In the genomic region with DNA sequence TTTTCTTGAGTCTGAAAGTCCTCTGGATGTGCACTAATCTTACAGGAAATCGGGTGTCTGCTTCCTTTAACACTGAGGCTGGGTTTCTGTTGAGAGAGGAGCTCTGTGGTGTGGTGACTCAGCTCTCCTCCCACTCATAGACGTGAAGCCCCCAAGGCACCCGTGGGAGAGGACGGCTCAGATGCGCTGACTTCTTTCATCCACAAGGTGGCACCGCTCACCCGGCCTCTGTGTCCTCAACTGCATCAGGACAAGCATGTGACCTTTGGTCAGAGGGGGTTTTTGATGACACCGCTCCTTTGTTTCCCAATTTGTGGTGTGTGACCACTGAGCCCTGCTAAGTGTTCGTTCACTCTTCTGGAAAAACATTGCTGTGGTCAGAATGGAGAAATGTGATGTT, we compare ENCODE assay signal across 9 mouse cellular contexts. TPM values are rescaled to one million over a fixed set of nuclear protein-coding genes. Genes with fewer than 3 reads are reported as not detected.
DNase-seq lines count a peak whose midpoint lies in the region; ATAC-seq and TF ChIP-seq lines count a peak whose summit lies in the region.
"Had no signal": no experiment of that assay in that cellular context is flagged by ENCODE, and none has a peak within 500 bp of the region (broad histone marks: within the 10 kb centered on the region; RNA-seq: fewer than 3 reads in every experiment).

No protein-coding gene starts in this region.

- 72% methylated on average over 9 of the region's 9 CpGs for WGBS in forebrain, embryonic 11.5 days
- 79% methylated on average over 9 of the region's 9 CpGs for whole genome bisulfite sequencing in forebrain, embryonic 13.5 days
- 45% methylated on average over 9 of the region's 9 CpGs for WGBS in liver, postnatal 0 days (ENCODE audit: insufficient replicate concordance)
- WGBS in liver, embryonic 12.5 days (ENCODE audit: insufficient replicate concordance): 39% methylated on average over 9 of the region's 9 CpGs
- 6% methylated on average over 9 of the region's 9 CpGs for WGBS in bone marrow, adult 2 months
- WGBS in hindbrain, embryonic 16.5 days: 70% methylated on average over 9 of the region's 9 CpGs

- no peak overlapping the region for H3K9ac ChIP-seq in forebrain, embryonic 11.5 days (ENCODE audit: low read length)
- H3K9ac ChIP-seq in forebrain, embryonic 13.5 days: no peak overlapping the region
- H3K9ac ChIP-seq in liver, postnatal 0 days (replicated peaks): no peak overlapping the region
- no peak overlapping the region for H3K9ac ChIP-seq in liver, embryonic 12.5 days
- H3K9ac ChIP-seq in hindbrain, embryonic 16.5 days (ENCODE audit: low read depth, low read length): no peak overlapping the region
- H3K9ac ChIP-seq: liver, embryonic 13.5 days had no signal

- no peaks in the 10 kb centered on the region for H3K36me3 ChIP-seq in forebrain, embryonic 11.5 days (ENCODE audit: control insufficient read depth, insufficient read depth, low read length)
- H3K36me3 ChIP-seq in forebrain, embryonic 13.5 days (ENCODE audit: poor library complexity, severe bottlenecking): no peaks in the 10 kb centered on the region; the same call in 1 of the 2 replicates
- no peaks in the 10 kb centered on the region for H3K36me3 ChIP-seq in liver, postnatal 0 days (replicated peaks; ENCODE audit: insufficient read depth, low read length)
- H3K36me3 ChIP-seq in liver, embryonic 12.5 days: peaks cover 31% of the 10 kb centered on the region
- peaks cover 4% of the 10 kb centered on the region; the same call in 1 of the 2 replicates for H3K36me3 ChIP-seq in hindbrain, embryonic 16.5 days (ENCODE audit: control insufficient read depth, insufficient read depth, low read length)

- TF ChIP-seq EP300 in liver, postnatal 0 days (IDR thresholded peaks at IDR 0.05; ENCODE audit: low read depth): no peak

- H3K27ac ChIP-seq in forebrain, embryonic 11.5 days (ENCODE audit: low read depth, low read length): no peak overlapping the region
- no peak overlapping the region for H3K27ac ChIP-seq in forebrain, embryonic 13.5 days
- no peak overlapping the region for H3K27ac ChIP-seq in liver, postnatal 0 days (ENCODE audit: low read depth)
- H3K27ac ChIP-seq in liver, embryonic 12.5 days: no peak overlapping the region
- H3K27ac ChIP-seq in bone marrow, adult 2 months (ENCODE audit: control insufficient read depth, insufficient read depth, low read depth, low read length, poor library complexity): no peak overlapping the region
- H3K27ac ChIP-seq in hindbrain, embryonic 16.5 days (ENCODE audit: low read depth, low read length): no peak overlapping the region
- H3K27ac ChIP-seq: liver, embryonic 13.5 days had no signal

- DNase-seq in forebrain, embryonic 11.5 days (ENCODE audit: low spot score): peak; percentile 39
- DNase-seq in liver, postnatal 0 days: peak; percentile 33
- DNase-seq in gastrocnemius, postnatal 4 days (ENCODE audit: low spot score in 2 of 2): no peak
- DNase-seq: liver, embryonic 13.5 days had no signal

- no peak for ATAC-seq in forebrain, embryonic 11.5 days (replicated peaks; ENCODE audit: low FRiP score)
- no peak for ATAC-seq in forebrain, embryonic 13.5 days
- ATAC-seq in liver, postnatal 0 days: peak; percentile 16; the same call in 1 of the 2 replicates
- no peak for ATAC-seq in liver, embryonic 12.5 days
- peak; percentile 47 for ATAC-seq in monocyte, adult 5-6 weeks (replicated peaks; ENCODE audit: insufficient number of reproducible peaks, low FRiP score, low TSS enrichment, poor library complexity, severe bottlenecking)
- ATAC-seq in hindbrain, embryonic 16.5 days: no peak

- H3K4me1 ChIP-seq in forebrain, embryonic 11.5 days (replicated peaks; ENCODE audit: control insufficient read depth, insufficient read depth, low read length): no peaks in the 10 kb centered on the region
- no peaks in the 10 kb centered on the region for H3K4me1 ChIP-seq in forebrain, embryonic 13.5 days
- no peaks in the 10 kb centered on the region for H3K4me1 ChIP-seq in liver, postnatal 0 days (ENCODE audit: insufficient read depth)
- H3K4me1 ChIP-seq in liver, embryonic 12.5 days: no peaks in the 10 kb centered on the region
- H3K4me1 ChIP-seq in bone marrow, adult 2 months (ENCODE audit: control insufficient read depth, insufficient read depth, low read length): no peaks in the 10 kb centered on the region
- no peaks in the 10 kb centered on the region for H3K4me1 ChIP-seq in hindbrain, embryonic 16.5 days (ENCODE audit: control insufficient read depth, insufficient read depth, low read depth, low read length)
- H3K4me1 ChIP-seq: liver, embryonic 13.5 days had no signal

- no peak overlapping the region for H3K4me2 ChIP-seq in forebrain, embryonic 11.5 days (ENCODE audit: low read depth, low read length, severe bottlenecking)
- no peak overlapping the region for H3K4me2 ChIP-seq in forebrain, embryonic 13.5 days
- H3K4me2 ChIP-seq in liver, postnatal 0 days (ENCODE audit: low read depth, low read length): no peak overlapping the region
- H3K4me2 ChIP-seq in liver, embryonic 12.5 days: no peak overlapping the region
- no peak overlapping the region for H3K4me2 ChIP-seq in hindbrain, embryonic 16.5 days (ENCODE audit: low read length)
- H3K4me2 ChIP-seq: liver, embryonic 13.5 days had no signal

- TF ChIP-seq CTCF in liver, postnatal 0 days (IDR thresholded peaks at IDR 0.05; ENCODE audit: low read depth): peak; percentile 67
- peak; percentile 86 for TF ChIP-seq CTCF in bone marrow, adult 2 months (IDR thresholded peaks at IDR 0.05; ENCODE audit: control insufficient read depth, insufficient read depth, low read length)

- peaks cover 21% of the 10 kb centered on the region for H3K9me3 ChIP-seq in forebrain, embryonic 11.5 days (ENCODE audit: control insufficient read depth, low read length)
- H3K9me3 ChIP-seq in forebrain, embryonic 13.5 days (replicated peaks): peaks cover 42% of the 10 kb centered on the region
- H3K9me3 ChIP-seq in liver, postnatal 0 days (ENCODE audit: low read length): peaks cover 25% of the 10 kb centered on the region
- H3K9me3 ChIP-seq in liver, embryonic 12.5 days (replicated peaks): peaks cover 40% of the 10 kb centered on the region
- peaks cover 34% of the 10 kb centered on the region for H3K9me3 ChIP-seq in hindbrain, embryonic 16.5 days (ENCODE audit: control insufficient read depth, low read length)

- no peaks in the 10 kb centered on the region for H3K27me3 ChIP-seq in forebrain, embryonic 11.5 days (ENCODE audit: control insufficient read depth, insufficient read depth, low read length)
- no peaks in the 10 kb centered on the region for H3K27me3 ChIP-seq in forebrain, embryonic 13.5 days
- H3K27me3 ChIP-seq in liver, postnatal 0 days (ENCODE audit: insufficient read depth, low read length): no peaks in the 10 kb centered on the region
- no peaks in the 10 kb centered on the region for H3K27me3 ChIP-seq in liver, embryonic 12.5 days (replicated peaks)
- H3K27me3 ChIP-seq in hindbrain, embryonic 16.5 days (replicated peaks; ENCODE audit: control insufficient read depth, insufficient read depth, low read length): no peaks in the 10 kb centered on the region
- H3K27me3 ChIP-seq: liver, embryonic 13.5 days had no signal

- H3K4me3 ChIP-seq in forebrain, embryonic 11.5 days (ENCODE audit: low read depth, low read length): no peak overlapping the region
- H3K4me3 ChIP-seq in forebrain, embryonic 13.5 days: no peak overlapping the region
- no peak overlapping the region for H3K4me3 ChIP-seq in liver, postnatal 0 days (ENCODE audit: low read depth, low read length)
- no peak overlapping the region for H3K4me3 ChIP-seq in liver, embryonic 12.5 days
- H3K4me3 ChIP-seq in bone marrow, adult 2 months (replicated peaks; ENCODE audit: control insufficient read depth, low read depth, low read length): no peak overlapping the region
- H3K4me3 ChIP-seq in hindbrain, embryonic 16.5 days (ENCODE audit: low read length): no peak overlapping the region
- H3K4me3 ChIP-seq: liver, embryonic 13.5 days had no signal

- TF ChIP-seq POLR2A in bone marrow, adult 2 months (IDR thresholded peaks at IDR 0.05; ENCODE audit: borderline replicate concordance, control insufficient read depth, low read depth, low read length): no peak

RNA-seq across cellular contexts. Expression of a gene that starts 10.1 kb away (rescaled TPM):
- polyA plus RNA-seq in forebrain, embryonic 11.5 days (2014; fragmentation: Nextera tagmentation; extraction: Ambion mirVana): 3.3 and 4.4 TPM in 2 replicates
- 5.8 and 6.8 TPM in 2 replicates for polyA plus RNA-seq in forebrain, embryonic 13.5 days (2015; fragmentation: Nextera tagmentation; extraction: Ambion mirVana)
- polyA plus RNA-seq in liver, postnatal 0 days (2015; fragmentation: Nextera tagmentation; extraction: Ambion mirVana): 8.9 and 10.2 TPM in 2 replicates
- polyA plus RNA-seq in liver, embryonic 12.5 days (2016; fragmentation: Nextera tagmentation; extraction: Ambion mirVana): 7.2 and 7.6 TPM in 2 replicates
- polyA plus RNA-seq in bone marrow, adult 2 months (2011; ENCODE audit: insufficient read depth, insufficient read length, low replicate concordance, missing spikeins): 9.9 and 26.5 TPM in 2 replicates
- total RNA-seq in monocyte, adult 5-6 weeks (2017): 41.4 to 51.2 TPM (median 49.4 TPM) in 3 replicates
- 18.5 and 20.8 TPM in 2 replicates for polyA plus RNA-seq in hindbrain, embryonic 16.5 days (2015; fragmentation: Nextera tagmentation; extraction: Ambion mirVana)
- 10 to 100 TPM; 13.6 to 18.0 TPM for total RNA-seq in gastrocnemius, postnatal 4 days (2021)

Comparison
In these comparisons a context has a peak if more than half of its experiments do, and no peak if none do; other contexts are left out.
1. ATAC-seq: peak in liver, postnatal 0 days (single experiment) and monocyte, adult 5-6 weeks (single experiment); none in forebrain, embryonic 11.5 days (single experiment), forebrain, embryonic 13.5 days (single experiment), liver, embryonic 12.5 days (single experiment) and hindbrain, embryonic 16.5 days (single experiment).
2. DNase-seq: peak in forebrain, embryonic 11.5 days (single experiment) and liver, postnatal 0 days (single experiment); none in gastrocnemius, postnatal 4 days (0 of 2).